Mouse (Mus musculus): ENCODE measurements at regions not wholly inside any gene's neighbourhood (a gene's known extent, or its start where the extent isn't known, plus 50 kb on each side); places are given as distances from the start of the nearest gene placed in this dataset.

- H3K4me3 ChIP-seq (ENCODE audit: insufficient read depth, low read depth, low read length) = no peak overlapping the region
- H3K36me3 ChIP-seq (ENCODE audit: control insufficient read depth, insufficient read depth, low read length) = no peaks in the 10 kb centered on the region
- no peak overlapping the region for H3K27ac ChIP-seq (ENCODE audit: insufficient read depth, low read depth, low read length)
- TF ChIP-seq CTCF (conservative IDR thresholded peaks at IDR 0.05; ENCODE audit: insufficient read depth, insufficient read length, low read depth, low read length) = no peak
- TF ChIP-seq POLR2A (IDR thresholded peaks at IDR 0.05; ENCODE audit: low read depth, low read length) = no peak
- H3K4me1 ChIP-seq (ENCODE audit: control insufficient read depth, insufficient read depth, low read length) = no peaks in the 10 kb centered on the region
- WGBS = 46% methylated on average over 6 of the region's 6 CpGs
- no peak for DNase-seq
- H3K27me3 ChIP-seq (replicated peaks; ENCODE audit: control insufficient read depth, insufficient read depth, low read length) = no peaks in the 10 kb centered on the region
Measured at GRCm38 (mm10) chr4:82001406-82001732, 558.8 kb upstream of the Mpdz start.

GRCm38 (mm10) chr4:82000590-82001405 lies 558.2 kb upstream of the Mpdz start:
- Histone ChIP-seq H3K27me3 (replicated peaks; ENCODE audit: control insufficient read depth, insufficient read depth, low read length) (no peaks in the 10 kb centered on the region), H3K36me3 (ENCODE audit: control insufficient read depth, insufficient read depth, low read length) (no peaks in the 10 kb centered on the region), H3K27ac (ENCODE audit: insufficient read depth, low read depth, low read length) (no peak overlapping the region), H3K4me3 (ENCODE audit: insufficient read depth, low read depth, low read length) (no peak overlapping the region), H3K4me1 (ENCODE audit: control insufficient read depth, insufficient read depth, low read length) (no peaks in the 10 kb centered on the region)
- DNase-seq = peak; percentile 7
- no peak for TF ChIP-seq POLR2A (IDR thresholded peaks at IDR 0.05; ENCODE audit: low read depth, low read length)
- TF ChIP-seq CTCF (conservative IDR thresholded peaks at IDR 0.05; ENCODE audit: insufficient read depth, insufficient read length, low read depth, low read length) = no peak
- 59% methylated on average over 19 of the region's 19 CpGs for WGBS

GRCm38 (mm10) chr4:81999654-82000314 lies 557.2 kb upstream of the Mpdz start:
- H3K4me1 ChIP-seq (ENCODE audit: control insufficient read depth, insufficient read depth, low read length) = no peaks in the 10 kb centered on the region

GRCm38 (mm10) chr4:81999093-81999492 lies 556.5 kb upstream of the Mpdz start:
- Histone ChIP-seq H3K36me3 (ENCODE audit: control insufficient read depth, insufficient read depth, low read length) (no peaks in the 10 kb centered on the region), H3K27me3 (replicated peaks; ENCODE audit: control insufficient read depth, insufficient read depth, low read length) (no peaks in the 10 kb centered on the region), H3K4me1 (ENCODE audit: control insufficient read depth, insufficient read depth, low read length) (no peaks in the 10 kb centered on the region), H3K4me3 (ENCODE audit: insufficient read depth, low read depth, low read length) (no peak overlapping the region), H3K27ac (ENCODE audit: insufficient read depth, low read depth, low read length) (no peak overlapping the region)
- DNase-seq = no peak
- no peak for TF ChIP-seq CTCF (conservative IDR thresholded peaks at IDR 0.05; ENCODE audit: insufficient read depth, insufficient read length, low read depth, low read length)
- no peak for TF ChIP-seq POLR2A (IDR thresholded peaks at IDR 0.05; ENCODE audit: low read depth, low read length)
- WGBS = 75% methylated on average over 3 of the region's 3 CpGs

More at GRCm38 (mm10) chr4:81999654-82000314, 557.2 kb upstream of the Mpdz start:
- DNase-seq = no peak
- TF ChIP-seq CTCF (conservative IDR thresholded peaks at IDR 0.05; ENCODE audit: insufficient read depth, insufficient read length, low read depth, low read length) (no peak), POLR2A (IDR thresholded peaks at IDR 0.05; ENCODE audit: low read depth, low read length) (no peak)
- 42% methylated on average over 11 of the region's 11 CpGs for WGBS
- H3K36me3 ChIP-seq (ENCODE audit: control insufficient read depth, insufficient read depth, low read length) = no peaks in the 10 kb centered on the region
- no peaks in the 10 kb centered on the region for H3K27me3 ChIP-seq (replicated peaks; ENCODE audit: control insufficient read depth, insufficient read depth, low read length)
- H3K4me3 ChIP-seq (ENCODE audit: insufficient read depth, low read depth, low read length) = no peak overlapping the region
- no peak overlapping the region for H3K27ac ChIP-seq (ENCODE audit: insufficient read depth, low read depth, low read length)

GRCm38 (mm10) chr4:81996445-81996844 lies 553.8 kb upstream of the Mpdz start:
- H3K27me3 ChIP-seq (replicated peaks; ENCODE audit: control insufficient read depth, insufficient read depth, low read length) = no peaks in the 10 kb centered on the region
- no peaks in the 10 kb centered on the region for H3K36me3 ChIP-seq (ENCODE audit: control insufficient read depth, insufficient read depth, low read length)
- H3K27ac ChIP-seq (ENCODE audit: insufficient read depth, low read depth, low read length) = no peak overlapping the region
- no peaks in the 10 kb centered on the region for H3K4me1 ChIP-seq (ENCODE audit: control insufficient read depth, insufficient read depth, low read length)
- WGBS = 82% methylated on average over 3 of the region's 3 CpGs
- H3K4me3 ChIP-seq (ENCODE audit: insufficient read depth, low read depth, low read length) = no peak overlapping the region
- no peak for TF ChIP-seq CTCF (conservative IDR thresholded peaks at IDR 0.05; ENCODE audit: insufficient read depth, insufficient read length, low read depth, low read length)
- no peak for TF ChIP-seq POLR2A (IDR thresholded peaks at IDR 0.05; ENCODE audit: low read depth, low read length)
- DNase-seq = no peak

GRCm38 (mm10) chr4:81995243-81995642 lies 552.6 kb upstream of the Mpdz start:
- Histone ChIP-seq H3K27me3 (replicated peaks; ENCODE audit: control insufficient read depth, insufficient read depth, low read length) (no peaks in the 10 kb centered on the region), H3K4me1 (ENCODE audit: control insufficient read depth, insufficient read depth, low read length) (no peaks in the 10 kb centered on the region), H3K4me3 (ENCODE audit: insufficient read depth, low read depth, low read length) (no peak overlapping the region), H3K36me3 (ENCODE audit: control insufficient read depth, insufficient read depth, low read length) (no peaks in the 10 kb centered on the region), H3K27ac (ENCODE audit: insufficient read depth, low read depth, low read length) (no peak overlapping the region)
- no peak for DNase-seq
- TF ChIP-seq CTCF (conservative IDR thresholded peaks at IDR 0.05; ENCODE audit: insufficient read depth, insufficient read length, low read depth, low read length) (no peak), POLR2A (IDR thresholded peaks at IDR 0.05; ENCODE audit: low read depth, low read length) (no peak)
- WGBS = 77% methylated on average over 3 of the region's 3 CpGs

GRCm38 (mm10) chr4:81988796-81989195 lies 546.2 kb upstream of the Mpdz start:
- WGBS = 94% methylated on average over 2 of the region's 2 CpGs
- H3K4me1 ChIP-seq (ENCODE audit: control insufficient read depth, insufficient read depth, low read length) = no peaks in the 10 kb centered on the region
- TF ChIP-seq CTCF (conservative IDR thresholded peaks at IDR 0.05; ENCODE audit: insufficient read depth, insufficient read length, low read depth, low read length) = no peak
- no peak for TF ChIP-seq POLR2A (IDR thresholded peaks at IDR 0.05; ENCODE audit: low read depth, low read length)
- H3K27me3 ChIP-seq (replicated peaks; ENCODE audit: control insufficient read depth, insufficient read depth, low read length) = no peaks in the 10 kb centered on the region
- DNase-seq = no peak
- H3K36me3 ChIP-seq (ENCODE audit: control insufficient read depth, insufficient read depth, low read length) = no peaks in the 10 kb centered on the region
- H3K4me3 ChIP-seq (ENCODE audit: insufficient read depth, low read depth, low read length) = no peak overlapping the region
- H3K27ac ChIP-seq (ENCODE audit: insufficient read depth, low read depth, low read length) = no peak overlapping the region

All from kidney, adult 2 months (tissue).